Mouse (Mus musculus) small intestine, adult 2 months (tissue): Measurements from ENCODE around the gene 1700125H20Rik.

ENCODE experiments used
- CTCF ChIP-seq: fragments of 200-500 bp; IDR thresholded peaks from 2 replicates; pipeline ENCODE4 v1.5.1; 2012; ENCODE audit warnings: low read depth, mild to moderate bottlenecking, control low read depth, inconsistent platforms, low read length, moderate library complexity, mixed read lengths; ENCODE audit not compliant: insufficient replicate concordance, insufficient read length; ENCODE audit errors: extremely low read depth
- POLR2A ChIP-seq: fragments of 200-500 bp; IDR thresholded peaks from 2 replicates; pipeline ENCODE4 v1.6.1; 2012; ENCODE audit warnings: low read depth, mild to moderate bottlenecking, control low read depth, inconsistent platforms, low read length, moderate library complexity

DNA sequence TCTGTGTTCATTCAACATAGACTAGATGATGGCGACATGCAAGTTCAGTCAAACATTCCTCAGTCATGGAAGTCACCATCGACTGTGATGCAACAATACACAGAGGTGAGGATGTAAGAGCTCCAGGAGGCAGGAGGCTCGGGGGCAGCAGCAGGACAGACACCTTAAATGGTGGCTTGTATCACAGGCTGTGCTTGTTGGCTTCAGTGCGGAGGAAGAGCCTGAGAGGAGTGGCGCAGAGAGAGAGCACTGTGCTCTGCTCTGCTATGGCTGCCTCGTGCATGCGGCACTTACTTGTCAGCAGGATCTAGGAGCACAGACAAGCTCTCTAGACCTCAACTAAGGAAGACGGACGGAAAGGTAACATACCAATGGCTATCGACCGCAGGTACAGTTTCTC lies 24.0 kb downstream of the 1700125H20Rik start:
- no peak for TF ChIP-seq POLR2A
- no peak for TF ChIP-seq CTCF
